Mouse (Mus musculus) cerebral cortex, adult 2 months (tissue): Measurements from ENCODE around the gene Tceal3.

Source experiments
- WGBS: fragments of 180-500 bp; shearing (Covaris S2); methylation state at CpG from one replicate; pipeline ENCODE4 v1.1.7; 2018; 5-methylcytosine and 5-hydroxymethylcytosine counted together

Tceal3 gene

DNA sequence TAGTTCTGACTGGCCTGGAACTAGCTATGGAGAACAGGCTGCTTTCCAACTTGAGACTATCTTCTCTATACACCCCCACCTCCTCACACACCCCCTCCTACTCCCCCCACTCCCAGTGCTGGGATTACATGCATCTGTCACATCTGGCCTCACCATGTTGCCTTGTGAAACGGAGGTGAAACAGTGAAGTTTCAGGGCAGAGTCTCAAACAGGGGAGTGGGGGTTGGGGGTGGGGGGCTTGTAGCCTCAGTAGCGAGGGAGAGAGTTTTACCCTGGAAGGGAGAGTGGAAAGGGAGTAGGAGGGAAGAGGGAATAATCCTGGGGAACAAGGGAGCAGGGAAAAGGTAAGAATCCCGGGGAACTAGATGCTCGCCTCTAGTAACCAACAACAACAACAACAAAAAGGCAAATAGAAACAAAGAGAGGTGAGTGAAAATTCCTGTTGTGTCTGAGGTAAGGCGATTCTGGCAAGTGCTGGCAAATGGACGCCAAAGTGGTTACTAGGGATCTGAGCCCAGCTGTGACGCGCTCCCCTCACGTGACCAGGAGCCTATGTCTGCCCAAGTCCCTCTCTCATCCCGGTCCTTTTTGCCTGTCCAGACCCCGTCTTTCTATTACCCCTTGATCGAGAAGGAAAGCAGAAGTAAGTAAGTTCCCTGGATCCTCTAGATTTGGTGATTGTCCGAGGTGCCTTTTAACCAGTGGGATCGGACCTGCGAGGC, 117.0 kb downstream of the Tceal3 start, which contains the start of gene Tceal1:
Gene Tceal1, plus strand, starts transcription at position 537 of the 722 bp plus-strand sequence.
- WGBS: 3% methylated on average over 15 of the region's 15 CpGs

DNA sequence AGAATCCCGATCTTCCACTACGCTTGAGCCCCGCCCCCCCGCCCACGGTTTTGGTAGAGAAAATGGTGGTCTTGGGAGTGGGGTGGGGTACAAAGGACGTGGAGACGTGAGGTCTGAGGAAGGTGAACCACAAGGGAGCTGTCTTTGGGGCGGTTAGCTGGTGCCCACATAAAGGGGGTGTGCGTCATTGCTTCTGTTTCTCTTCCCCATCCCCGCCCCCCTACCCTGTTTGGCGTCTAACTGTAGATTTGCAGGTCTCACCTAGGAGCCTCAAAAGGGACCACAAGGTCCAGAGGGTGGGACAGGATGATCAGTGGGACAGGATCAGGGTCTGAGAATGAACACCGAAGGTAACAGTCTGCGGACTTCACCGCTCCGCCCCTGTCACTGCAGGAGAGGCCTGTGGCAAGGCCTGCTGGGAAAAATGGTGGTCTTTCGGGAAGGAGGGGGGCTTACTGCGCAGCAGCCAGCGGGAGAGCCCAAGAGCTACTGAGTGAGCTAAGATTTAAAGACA, 117.6 kb downstream of the Tceal3 start:
- 2% methylated on average over 18 of the region's 18 CpGs for WGBS

DNA sequence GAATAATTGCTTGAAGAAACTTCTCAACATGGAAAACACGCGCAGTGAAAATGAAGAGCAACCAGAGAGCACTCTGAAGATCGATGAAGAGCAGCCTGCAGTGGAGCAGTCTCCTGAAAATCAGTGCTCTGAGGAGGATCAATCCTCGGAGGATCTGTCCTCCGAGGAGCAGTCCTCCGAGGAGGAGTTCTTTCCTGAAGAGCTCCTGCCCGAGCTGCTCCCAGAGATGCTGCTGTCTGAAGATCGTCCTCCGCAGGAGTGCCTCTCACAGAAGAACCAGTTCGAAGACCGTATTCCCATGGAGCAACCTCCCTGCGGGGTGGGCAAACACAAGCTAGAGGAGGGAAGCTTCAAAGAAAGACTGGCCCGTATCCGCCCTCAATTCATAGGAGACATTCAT, 118.1 kb downstream of the Tceal3 start:
- 7% methylated on average over 14 of the region's 14 CpGs for WGBS

DNA sequence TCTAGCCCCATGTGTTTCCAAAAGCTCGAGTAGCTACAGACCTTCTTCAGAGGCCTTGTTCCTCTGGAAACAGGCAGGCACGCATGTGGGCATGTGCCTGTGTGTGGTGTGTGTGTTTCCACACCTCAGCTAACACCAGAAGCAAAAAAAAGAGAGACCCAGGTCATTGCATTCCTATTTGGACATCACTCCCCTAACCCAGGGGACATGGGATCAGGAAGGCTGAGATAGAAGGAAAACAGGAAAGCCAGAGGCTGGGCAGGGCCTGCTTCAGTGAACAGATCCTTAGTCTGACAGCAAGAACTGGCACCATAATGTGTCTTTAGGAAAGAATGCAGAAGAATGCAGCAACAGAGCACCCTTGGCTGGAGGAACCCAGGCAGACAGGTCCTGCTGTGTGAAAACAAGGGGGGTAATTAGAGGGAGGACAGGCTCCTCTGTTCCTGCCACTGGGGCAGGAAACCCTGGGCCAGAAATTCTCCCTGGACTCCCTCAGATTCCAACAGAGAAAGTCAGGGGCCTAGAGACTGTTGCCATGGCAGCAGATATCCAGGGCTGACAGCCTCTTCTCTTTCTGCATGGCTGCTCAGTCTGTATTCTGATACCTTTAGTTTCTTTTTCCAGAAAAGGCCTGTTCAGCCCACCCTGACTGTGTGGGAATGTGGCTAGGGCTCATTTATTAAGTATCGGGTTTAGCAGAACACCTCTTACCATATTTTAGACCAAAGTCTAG, 124.3 kb downstream of the Tceal3 start:
- 37% methylated on average over 3 of the region's 3 CpGs for WGBS
